Mouse (Mus musculus) midbrain, embryonic 15.5 days (tissue): ENCODE data around the gene Klhl3. TPM values are rescaled to one million over a fixed set of nuclear protein-coding genes. Genes with fewer than 3 reads are reported as not detected.

Experiments
- ATAC-seq: fragments of 200-750 bp; cut with Nextera tagmentation; replicated peaks from 2 replicates; pipeline ENCODE4 v1.8.0; 2017; ENCODE audit warnings: moderate TSS enrichment
- H3K27ac ChIP-seq: fragments of 300-500 bp; sonication (generic); 2 replicates; pipeline ENCODE4 v1.5.1; 2015; ENCODE audit warnings: mild to moderate bottlenecking, inconsistent platforms
- H3K27me3 ChIP-seq: fragments of 300-500 bp; sonication (generic); replicated peaks from 2 replicates; pipeline ENCODE4 v1.6.1; 2015; ENCODE audit warnings: inconsistent platforms
- H3K36me3 ChIP-seq: fragments of 300-500 bp; sonication (generic); replicated peaks from 2 replicates; pipeline ENCODE4 v1.6.1; 2015; ENCODE audit warnings: inconsistent platforms
- H3K4me1 ChIP-seq: fragments of 300-500 bp; sonication (generic); 2 replicates; pipeline ENCODE4 v1.6.1; 2015; ENCODE audit warnings: inconsistent platforms
- H3K4me2 ChIP-seq: fragments of 300-500 bp; sonication (generic); 2 replicates; pipeline ENCODE4 v1.6.1; 2015; ENCODE audit warnings: inconsistent platforms, mild to moderate bottlenecking, moderate library complexity
- H3K4me3 ChIP-seq: fragments of 300-500 bp; sonication (generic); 2 replicates; pipeline ENCODE4 v1.5.1; 2015; ENCODE audit warnings: mild to moderate bottlenecking, inconsistent platforms
- H3K9ac ChIP-seq: fragments of 300-500 bp; sonication (generic); 2 replicates; pipeline ENCODE4 v1.6.1; 2015; ENCODE audit warnings: mild to moderate bottlenecking, inconsistent platforms
- H3K9me3 ChIP-seq: fragments of 300-500 bp; sonication (generic); 2 replicates; pipeline ENCODE4 v1.6.1; 2016; ENCODE audit warnings: inconsistent platforms
- WGBS: fragments of 180-500 bp; shearing (Covaris S2); methylation state at CpG from one replicate; pipeline ENCODE4 v1.1.7; 2015; ENCODE audit warnings: mixed read lengths; 5-methylcytosine and 5-hydroxymethylcytosine counted together
- polyA plus RNA-seq: library from polyadenylated mRNA; unstranded; fragments of >200 nt; fragmentation: Nextera tagmentation; extraction: Ambion mirVana; gene quantifications from 2 replicates; pipeline ENCODE4 v1.2.1, GENCODE M21; 2015

Klhl3 gene
- polyA plus RNA-seq, 1 experiment from 2014 or later, result 14.2 TPM

GRCm38 (mm10) chr13:58031755-58032154 lies 81.6 kb downstream of the Klhl3 start:
- 56% methylated on average over 6 of the region's 6 CpGs for WGBS
- Histone ChIP-seq H3K4me1 (no peaks in the 10 kb centered on the region; the same call in 1 of the 2 replicates), H3K27me3 (no peaks in the 10 kb centered on the region), H3K4me2 (no peak overlapping the region), H3K27ac (no peak overlapping the region), H3K36me3 (no peaks in the 10 kb centered on the region), H3K4me3 (no peak overlapping the region), H3K9me3 (no peaks in the 10 kb centered on the region), H3K9ac (no peak overlapping the region)
- no peak for ATAC-seq

- Histone ChIP-seq H3K27ac (no peak overlapping the region), H3K4me3 (no peak overlapping the region)
- no peak for ATAC-seq
Observed at GRCm38 (mm10) chr13:58027115-58027514, 86.3 kb downstream of the Klhl3 start.

GRCm38 (mm10) chr13:58025701-58026414 lies 87.5 kb downstream of the Klhl3 start:
- H3K27me3 ChIP-seq, result no peaks in the 10 kb centered on the region
- H3K4me2 ChIP-seq, result no peak overlapping the region
- no peak overlapping the region for H3K9ac ChIP-seq
- H3K9me3 ChIP-seq, result no peaks in the 10 kb centered on the region
- no peak for ATAC-seq
- peaks cover 14% of the 10 kb centered on the region for H3K4me1 ChIP-seq
- H3K27ac ChIP-seq, result no peak overlapping the region
- no peaks in the 10 kb centered on the region for H3K36me3 ChIP-seq
- WGBS, result 93% methylated on average over 16 of the region's 16 CpGs
- no peak overlapping the region for H3K4me3 ChIP-seq

More at GRCm38 (mm10) chr13:58027115-58027514, 86.3 kb downstream of the Klhl3 start:
- H3K4me2 ChIP-seq, result no peak overlapping the region
- H3K4me1 ChIP-seq, result peaks cover 14% of the 10 kb centered on the region
- no peaks in the 10 kb centered on the region for H3K27me3 ChIP-seq
- H3K36me3 ChIP-seq, result no peaks in the 10 kb centered on the region
- WGBS, result 68% methylated on average over 8 of the region's 8 CpGs
- no peaks in the 10 kb centered on the region for H3K9me3 ChIP-seq
- H3K9ac ChIP-seq, result no peak overlapping the region

- no peaks in the 10 kb centered on the region for H3K9me3 ChIP-seq
- H3K4me2 ChIP-seq, result no peak overlapping the region
- peaks cover 14% of the 10 kb centered on the region for H3K4me1 ChIP-seq
- H3K9ac ChIP-seq, result no peak overlapping the region
- H3K4me3 ChIP-seq, result no peak overlapping the region
- no peaks in the 10 kb centered on the region for H3K27me3 ChIP-seq
- WGBS, result 58% methylated on average over 8 of the region's 8 CpGs
- peak; percentile 67; the same call in 1 of the 2 replicates for ATAC-seq
- peak overlapping the region; percentile 43 for H3K27ac ChIP-seq
- H3K36me3 ChIP-seq, result no peaks in the 10 kb centered on the region
Observed at GRCm38 (mm10) chr13:58023726-58024453, 89.5 kb downstream of the Klhl3 start.

DNA sequence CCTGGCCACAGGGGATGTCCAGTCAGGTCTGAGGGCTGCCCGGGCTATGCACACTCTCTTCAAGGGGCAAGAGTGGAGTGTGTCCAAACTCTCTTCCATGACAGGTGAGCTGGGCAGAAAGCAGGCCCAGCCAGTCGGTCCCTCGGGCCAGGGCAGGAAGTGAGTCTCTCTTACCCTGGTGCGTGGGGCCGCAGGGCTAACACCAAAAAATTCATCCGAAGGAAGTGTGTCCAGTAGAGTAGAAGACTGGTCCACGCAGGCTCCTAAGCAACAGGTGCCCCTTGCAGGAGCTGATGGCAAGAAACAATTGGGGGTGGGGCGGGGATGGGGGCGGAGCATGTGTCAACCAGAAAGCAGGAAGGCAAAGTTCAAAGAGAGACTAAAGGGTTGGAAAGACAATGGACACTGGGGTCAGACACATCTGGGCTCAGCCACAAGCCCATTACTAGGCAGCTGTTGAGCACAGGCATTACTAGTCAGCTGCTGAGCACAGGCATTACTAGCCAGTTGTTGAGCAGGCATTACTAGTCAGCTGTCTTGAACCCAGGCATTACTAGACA lies 90.3 kb downstream of the Klhl3 start:
- Histone ChIP-seq H3K9me3 (no peaks in the 10 kb centered on the region), H3K9ac (no peak overlapping the region), H3K4me3 (no peak overlapping the region), H3K4me2 (no peak overlapping the region), H3K27ac (no peak overlapping the region), H3K36me3 (peaks cover 6% of the 10 kb centered on the region; the same call in 1 of the 2 replicates), H3K27me3 (no peaks in the 10 kb centered on the region), H3K4me1 (peaks cover 14% of the 10 kb centered on the region)
- no peak for ATAC-seq
- WGBS, result 78% methylated on average over 9 of the region's 9 CpGs

GRCm38 (mm10) chr13:58020428-58020827 lies 93.0 kb downstream of the Klhl3 start:
- WGBS, result 77% methylated on average over 10 of the region's 10 CpGs
- no peaks in the 10 kb centered on the region for H3K9me3 ChIP-seq
- H3K36me3 ChIP-seq, result peaks cover 7% of the 10 kb centered on the region; the same call in 1 of the 2 replicates
- no peak overlapping the region for H3K9ac ChIP-seq
- no peaks in the 10 kb centered on the region for H3K27me3 ChIP-seq
- H3K27ac ChIP-seq, result no peak overlapping the region
- H3K4me3 ChIP-seq, result no peak overlapping the region
- H3K4me2 ChIP-seq, result no peak overlapping the region
- no peak for ATAC-seq
- peaks cover 14% of the 10 kb centered on the region for H3K4me1 ChIP-seq

DNA sequence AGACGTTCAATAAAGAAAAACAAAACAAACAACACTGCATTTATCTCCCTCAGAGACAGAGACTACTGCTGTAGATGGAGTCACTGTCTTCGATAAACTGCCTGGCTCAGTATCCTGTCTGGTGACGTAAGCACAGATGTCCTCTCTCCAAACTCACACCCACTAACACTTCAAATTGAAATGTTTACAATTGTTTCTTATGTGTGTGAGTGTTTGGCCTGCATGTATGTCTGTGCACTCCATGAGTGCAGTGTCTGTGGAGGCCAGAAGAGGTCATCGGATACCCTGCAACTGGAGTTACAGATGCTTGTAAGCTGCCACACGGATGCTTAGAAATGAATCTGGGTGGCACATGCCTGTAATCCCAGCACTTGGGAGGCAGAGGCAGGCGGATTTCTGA lies 96.1 kb downstream of the Klhl3 start:
- Histone ChIP-seq H3K27ac (no peak overlapping the region), H3K4me1 (no peaks in the 10 kb centered on the region), H3K9ac (no peak overlapping the region), H3K9me3 (no peaks in the 10 kb centered on the region), H3K4me2 (no peak overlapping the region), H3K36me3 (peaks cover 7% of the 10 kb centered on the region; the same call in 1 of the 2 replicates), H3K27me3 (no peaks in the 10 kb centered on the region), H3K4me3 (no peak overlapping the region)
- no peak for ATAC-seq
- 85% methylated on average over 6 of the region's 6 CpGs for WGBS

DNA sequence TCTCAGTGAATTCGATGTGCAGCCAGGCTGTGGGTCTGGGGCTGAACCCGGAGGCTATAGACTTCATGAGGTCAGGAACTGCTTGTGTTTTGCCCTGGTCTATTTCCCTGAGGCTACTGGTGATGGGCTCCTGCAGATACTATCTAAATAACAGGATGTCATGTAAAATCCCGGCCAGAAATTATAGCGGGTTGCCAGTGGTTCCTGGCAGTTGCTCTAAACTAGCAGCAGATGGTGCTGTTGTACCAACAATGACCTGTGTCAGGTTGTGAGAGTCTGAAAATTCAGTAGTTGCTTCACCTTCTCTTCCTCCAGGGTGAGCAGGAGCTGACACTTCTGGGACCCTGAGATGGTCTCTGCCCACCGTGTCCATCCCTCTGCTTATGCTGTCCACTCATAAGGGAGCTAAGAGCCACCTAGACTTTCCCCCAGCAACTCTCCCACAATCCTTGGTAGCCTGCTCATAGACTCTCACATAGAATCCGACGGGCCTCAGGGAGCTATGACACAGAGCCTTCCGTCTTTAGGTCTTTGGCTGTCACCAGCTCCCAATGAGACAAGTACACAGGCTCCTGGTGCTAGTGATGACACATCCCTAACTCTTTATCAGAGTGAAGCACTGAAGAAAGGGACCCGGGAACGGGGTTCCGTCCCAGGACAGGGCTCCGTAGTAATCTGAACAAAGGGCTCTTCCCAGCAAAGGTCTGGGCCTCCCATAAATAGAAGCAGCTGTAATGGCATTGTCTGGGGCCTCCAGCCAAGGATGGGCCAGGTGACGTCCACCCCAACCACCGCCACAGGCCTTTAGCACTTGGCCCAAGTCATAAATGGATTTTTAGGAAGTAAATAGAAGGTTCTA lies 101.1 kb downstream of the Klhl3 start:
- no peaks in the 10 kb centered on the region for H3K9me3 ChIP-seq
- no peak overlapping the region for H3K27ac ChIP-seq
- no peak overlapping the region for H3K4me2 ChIP-seq
- no peak overlapping the region for H3K9ac ChIP-seq
- no peaks in the 10 kb centered on the region for H3K4me1 ChIP-seq
- no peaks in the 10 kb centered on the region for H3K36me3 ChIP-seq
- peak; percentile 77 for ATAC-seq
- 61% methylated on average over 14 of the region's 14 CpGs for WGBS
- H3K27me3 ChIP-seq, result no peaks in the 10 kb centered on the region
- no peak overlapping the region for H3K4me3 ChIP-seq

DNA sequence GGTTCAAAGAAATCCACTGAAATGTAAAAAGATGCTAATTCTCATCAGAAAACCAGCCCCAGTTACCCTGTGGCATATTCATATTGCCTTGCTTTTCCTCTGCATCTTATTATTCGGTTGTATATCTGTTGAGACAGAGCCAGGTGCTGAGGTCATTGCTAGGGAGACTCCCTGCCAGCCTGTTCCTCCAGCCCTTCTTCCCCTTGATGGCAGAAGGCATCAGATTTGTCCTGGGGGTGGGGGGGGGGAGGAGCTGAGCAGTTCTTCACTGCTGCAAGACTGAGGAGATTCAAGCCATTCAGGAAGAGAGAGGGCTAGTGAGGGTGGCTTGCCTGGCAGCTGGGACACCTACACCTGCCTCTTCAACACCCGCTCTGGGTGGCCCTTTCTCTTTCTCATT lies 101.9 kb downstream of the Klhl3 start:
- 0 out of 2 replicates have a peak, but pooled peaks have one; percentile 12 for ATAC-seq
- Histone ChIP-seq H3K36me3 (no peaks in the 10 kb centered on the region), H3K27me3 (no peaks in the 10 kb centered on the region), H3K4me2 (no peak overlapping the region), H3K9me3 (no peaks in the 10 kb centered on the region), H3K4me1 (no peaks in the 10 kb centered on the region), H3K27ac (no peak overlapping the region), H3K4me3 (no peak overlapping the region), H3K9ac (no peak overlapping the region)
- 64% methylated on average over 2 of the region's 2 CpGs for WGBS

DNA sequence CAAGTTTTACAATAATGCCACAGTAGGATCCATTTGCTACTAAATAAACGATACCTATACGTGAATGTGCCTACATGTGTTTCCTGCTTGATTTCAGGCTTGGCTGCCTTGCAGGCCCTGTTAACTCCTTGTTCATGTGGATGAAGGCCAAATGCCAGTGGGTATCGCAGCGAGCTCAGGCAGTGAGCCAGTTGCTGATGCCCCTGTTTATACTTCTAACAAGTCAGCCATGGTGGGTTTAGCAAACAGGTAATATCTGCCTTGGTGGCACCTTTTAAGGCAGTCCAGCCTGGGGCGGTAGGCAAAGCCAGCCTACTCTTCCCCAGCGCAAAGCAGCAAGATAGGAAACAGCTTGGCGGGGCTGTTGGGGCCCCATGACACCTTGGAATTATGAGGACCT lies 103.0 kb downstream of the Klhl3 start:
- no peak overlapping the region for H3K4me2 ChIP-seq
- H3K4me1 ChIP-seq, result no peaks in the 10 kb centered on the region
- no peak overlapping the region for H3K27ac ChIP-seq
- 88% methylated on average over 7 of the region's 7 CpGs for WGBS
- no peak overlapping the region for H3K9ac ChIP-seq
- H3K36me3 ChIP-seq, result no peaks in the 10 kb centered on the region
- ATAC-seq, result no peak
- no peaks in the 10 kb centered on the region for H3K9me3 ChIP-seq
- H3K27me3 ChIP-seq, result no peaks in the 10 kb centered on the region
- no peak overlapping the region for H3K4me3 ChIP-seq

DNA sequence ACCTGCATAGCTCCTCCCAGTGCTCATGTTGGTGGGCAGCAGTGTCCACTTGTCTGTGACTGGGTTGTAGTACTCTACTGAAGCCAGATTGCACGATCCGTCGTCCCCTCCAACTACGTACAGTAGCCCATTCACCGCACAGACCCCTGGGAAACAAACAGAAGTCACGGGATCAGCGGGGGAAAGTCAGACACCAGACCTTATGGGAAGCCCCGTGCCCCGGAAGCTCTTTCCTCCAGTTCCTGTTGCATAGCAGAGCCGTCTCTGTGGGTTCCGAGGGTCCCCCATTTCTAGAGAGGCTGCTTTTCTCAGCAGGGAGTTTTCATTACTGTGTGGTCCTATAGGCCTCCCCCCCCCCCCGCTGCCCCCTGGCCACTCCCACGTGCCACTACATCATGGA lies 104.1 kb downstream of the Klhl3 start:
- WGBS, result 88% methylated on average over 13 of the region's 13 CpGs
- ATAC-seq, result no peak
- Histone ChIP-seq H3K36me3 (no peaks in the 10 kb centered on the region), H3K4me1 (no peaks in the 10 kb centered on the region), H3K27ac (no peak overlapping the region), H3K9ac (no peak overlapping the region), H3K9me3 (no peaks in the 10 kb centered on the region), H3K27me3 (no peaks in the 10 kb centered on the region), H3K4me3 (no peak overlapping the region), H3K4me2 (no peak overlapping the region)

GRCm38 (mm10) chr13:58008038-58008364 lies 105.4 kb downstream of the Klhl3 start:
- no peak for ATAC-seq

More at GRCm38 (mm10) chr13:58008038-58008364, 105.4 kb downstream of the Klhl3 start:
- Histone ChIP-seq H3K4me2 (no peak overlapping the region), H3K36me3 (no peaks in the 10 kb centered on the region), H3K9me3 (no peaks in the 10 kb centered on the region), H3K27ac (no peak overlapping the region), H3K9ac (no peak overlapping the region), H3K4me1 (no peaks in the 10 kb centered on the region), H3K27me3 (no peaks in the 10 kb centered on the region), H3K4me3 (no peak overlapping the region)
- WGBS, result 90% methylated on average over 5 of the region's 5 CpGs
